Mouse (Mus musculus): Measurements from ENCODE around the gene Sele.

DNA sequence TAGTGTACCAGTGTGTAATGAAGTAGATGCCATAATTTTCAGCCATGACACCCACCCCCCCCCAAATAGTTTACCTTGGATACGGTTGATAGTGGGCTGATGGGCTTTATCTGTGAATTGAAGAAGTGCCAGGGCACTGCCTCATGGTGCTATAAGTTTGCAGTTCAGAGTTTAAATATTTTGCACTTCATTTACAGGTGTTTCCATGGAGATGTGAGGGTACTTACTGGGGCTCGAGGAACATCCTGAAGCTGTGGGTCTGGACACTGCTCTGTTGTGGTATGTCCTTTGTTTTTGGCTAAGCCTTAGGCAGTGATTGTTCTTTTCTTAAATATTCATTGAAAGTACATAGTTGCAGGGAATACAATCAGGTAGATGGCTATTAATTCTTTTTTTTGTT lies 14.8 kb downstream of the Sele start:
- TF ChIP-seq POLR2A (IDR thresholded peaks at IDR 0.05; ENCODE audit: insufficient read depth, low read depth, low read length) (no peak), CTCF (IDR thresholded peaks at IDR 0.05; ENCODE audit: insufficient read depth, low read depth, low read length) (no peak)
